Mouse (Mus musculus) frontal cortex, adult 2 months (tissue): ENCODE measurements around the gene Arid5b. TPM values are rescaled to one million over a fixed set of nuclear protein-coding genes. Genes with fewer than 3 reads are reported as not detected.

Experiments
- DNase-seq, 2 experiments: peaks; one replicate each; pipeline ENCODE4 v3.0.0; 2022; ENCODE audit warnings: low spot score in 1 of 2; ENCODE audit errors: extremely low spot score in 1 of 2
- polyA plus RNA-seq: library from polyadenylated mRNA; depleted of rRNA; stranded (reverse); fragments of >200 nt; gene quantifications from 2 replicates; pipeline ENCODE4 v1.2.3, GENCODE M21; 2012

The Arid5b gene
- polyA plus RNA-seq, 1 experiment, result 9.1 TPM

- no peak for DNase-seq
Observed at GRCm38 (mm10) chr10:68168141-68168540, 110.4 kb downstream of the Arid5b start.

GRCm38 (mm10) chr10:68167118-68167517 lies 111.4 kb downstream of the Arid5b start:
- DNase-seq, result no peak

GRCm38 (mm10) chr10:68166695-68167086 lies 111.8 kb downstream of the Arid5b start:
- DNase-seq, result no peak

- no peak for DNase-seq
Observed at GRCm38 (mm10) chr10:68165709-68166694, 112.5 kb downstream of the Arid5b start.

GRCm38 (mm10) chr10:68164723-68165706 lies 113.5 kb downstream of the Arid5b start:
- DNase-seq, result peak; percentile 44 to 70

GRCm38 (mm10) chr10:68164137-68164536 lies 114.4 kb downstream of the Arid5b start:
- DNase-seq, result no peak

- no peak for DNase-seq
Observed at GRCm38 (mm10) chr10:68159759-68160158, 118.8 kb downstream of the Arid5b start.

- DNase-seq, result no peak
Observed at GRCm38 (mm10) chr10:68158555-68158954, 120.0 kb downstream of the Arid5b start.

GRCm38 (mm10) chr10:68157511-68157910 lies 121.0 kb downstream of the Arid5b start:
- no peak for DNase-seq

GRCm38 (mm10) chr10:68156646-68157245 lies 121.8 kb downstream of the Arid5b start:
- DNase-seq, result no peak

GRCm38 (mm10) chr10:68156159-68156558 lies 122.4 kb downstream of the Arid5b start:
- no peak for DNase-seq

GRCm38 (mm10) chr10:68155431-68156119 lies 123.0 kb downstream of the Arid5b start:
- DNase-seq, result no peak

GRCm38 (mm10) chr10:68154046-68154765 lies 124.3 kb downstream of the Arid5b start:
- DNase-seq, result no peak

GRCm38 (mm10) chr10:68153344-68154045 lies 125.0 kb downstream of the Arid5b start:
- DNase-seq, result no peak

GRCm38 (mm10) chr10:68148495-68148894 lies 130.0 kb downstream of the Arid5b start:
- no peak for DNase-seq

GRCm38 (mm10) chr10:68147730-68148129 lies 130.8 kb downstream of the Arid5b start:
- DNase-seq, result no peak

GRCm38 (mm10) chr10:68146842-68147241 lies 131.7 kb downstream of the Arid5b start:
- peak; percentile 41 to 85 for DNase-seq

GRCm38 (mm10) chr10:68145286-68145950 lies 133.1 kb downstream of the Arid5b start:
- no peak for DNase-seq
